Mouse (Mus musculus) liver, postnatal 0 days (tissue): ENCODE data around the gene Ltb. TPM values are rescaled to one million over a fixed set of nuclear protein-coding genes. Genes with fewer than 3 reads are reported as not detected.
A peak's percentile ranks its signal among the peaks of the same experiment; 100 is the strongest.

Experiments used
- ATAC-seq: fragments of 200-750 bp; cut with Nextera tagmentation; 2 replicates; pipeline ENCODE4 v1.8.0; 2017; ENCODE audit warnings: mild to moderate bottlenecking, moderate library complexity
- DNase-seq: peaks from one replicate; pipeline ENCODE4 v3.0.0-alpha.2; 2016
- H3K27ac ChIP-seq: fragments of 300-500 bp; sonication (generic); 2 replicates; pipeline ENCODE4 v1.5.1; 2014; ENCODE audit warnings: antibody characterized with exemption, moderate library complexity, mild to moderate bottlenecking, low read depth
- H3K27me3 ChIP-seq: fragments of 300-500 bp; sonication (generic); 2 replicates; pipeline ENCODE4 v1.6.1; 2014; ENCODE audit warnings: low read length, control low read depth, mixed read lengths; ENCODE audit not compliant: insufficient read depth
- H3K36me3 ChIP-seq: fragments of 300-500 bp; sonication (generic); replicated peaks from 2 replicates; pipeline ENCODE4 v1.6.1; 2014; ENCODE audit warnings: mild to moderate bottlenecking, control low read depth, low read length, moderate library complexity, mixed read lengths; ENCODE audit not compliant: insufficient read depth
- H3K4me1 ChIP-seq: fragments of 300-500 bp; sonication (generic); 2 replicates; pipeline ENCODE4 v1.6.1; 2014; ENCODE audit warnings: antibody characterized with exemption, mild to moderate bottlenecking, control low read depth; ENCODE audit not compliant: insufficient read depth
- H3K4me2 ChIP-seq: fragments of 300-500 bp; sonication (generic); 2 replicates; pipeline ENCODE4 v1.6.1; 2014; ENCODE audit warnings: low read depth, mild to moderate bottlenecking, low read length, moderate library complexity, mixed read lengths
- H3K4me3 ChIP-seq: fragments of 300-500 bp; sonication (generic); 2 replicates; pipeline ENCODE4 v1.5.1; 2014; ENCODE audit warnings: low read depth, low read length
- H3K9ac ChIP-seq: fragments of 300-500 bp; sonication (generic); replicated peaks from 2 replicates; pipeline ENCODE4 v1.6.1; 2014; ENCODE audit warnings: mild to moderate bottlenecking, moderate library complexity
- H3K9me3 ChIP-seq: fragments of 300-500 bp; sonication (generic); 2 replicates; pipeline ENCODE4 v1.6.1; 2016; ENCODE audit warnings: mild to moderate bottlenecking, control low read depth, low read length, mixed read lengths
- CTCF ChIP-seq: sonication (generic); IDR thresholded peaks from 2 replicates; pipeline ENCODE4 v1.5.1; 2016; ENCODE audit warnings: antibody characterized with exemption, low read depth
- EP300 ChIP-seq: IDR thresholded peaks from 2 replicates; pipeline ENCODE4 v1.6.1; 2016; ENCODE audit warnings: antibody characterized with exemption, low read depth, mild to moderate bottlenecking
- WGBS: fragments of 180-500 bp; shearing (Covaris S2); extraction: QIAGEN DNeasy Blood & Tissue Kit; methylation state at CpG from one replicate; pipeline ENCODE4 v1.1.7; 2014; ENCODE audit not compliant: insufficient replicate concordance; 5-methylcytosine and 5-hydroxymethylcytosine counted together
- polyA plus RNA-seq: library from polyadenylated mRNA; unstranded; fragments of >200 nt; fragmentation: Nextera tagmentation; extraction: Ambion mirVana; gene quantifications from 2 replicates; pipeline ENCODE4 v1.2.1, GENCODE M21; 2015

Gene Ltb
- polyA plus RNA-seq, 1 experiment from 2014 or later = 5.3 TPM

DNA sequence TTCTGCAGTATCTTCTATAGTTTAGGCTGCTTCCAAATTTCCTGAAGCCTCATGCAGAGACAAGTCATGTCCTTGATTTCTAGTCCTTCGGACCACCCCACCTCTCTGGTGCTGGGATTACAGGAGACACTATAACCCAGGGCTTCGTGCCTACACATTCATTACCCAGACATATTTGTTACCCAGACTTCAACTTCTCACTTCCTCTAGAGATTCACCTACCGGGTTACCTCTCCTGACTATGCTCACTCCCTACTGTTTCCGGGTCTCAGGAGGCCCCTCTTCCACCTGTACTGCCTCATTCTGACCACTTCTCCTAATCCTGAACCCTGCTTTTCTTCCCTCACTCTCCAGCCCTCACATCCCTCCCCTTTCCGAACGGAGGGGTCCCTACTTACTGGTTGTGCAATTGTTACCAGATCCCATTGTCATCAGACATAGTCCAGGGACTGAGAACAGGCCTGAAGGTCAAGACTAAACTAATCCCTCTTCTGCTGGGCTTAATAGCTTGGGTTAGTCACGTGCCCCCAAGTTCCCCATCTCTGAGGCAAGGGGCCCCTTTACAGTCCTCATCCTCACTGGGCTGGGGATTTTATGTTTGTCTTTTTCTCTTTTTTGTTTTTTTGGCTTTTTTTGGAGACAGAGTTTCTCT, 6.2 kb upstream of the Ltb start, which contains the start of gene Lst1:
TSS of gene Lst1 (minus strand) at position 481 of the 652 bp plus-strand sequence.
- H3K27me3 ChIP-seq = no peaks in the 10 kb centered on the region

DNA sequence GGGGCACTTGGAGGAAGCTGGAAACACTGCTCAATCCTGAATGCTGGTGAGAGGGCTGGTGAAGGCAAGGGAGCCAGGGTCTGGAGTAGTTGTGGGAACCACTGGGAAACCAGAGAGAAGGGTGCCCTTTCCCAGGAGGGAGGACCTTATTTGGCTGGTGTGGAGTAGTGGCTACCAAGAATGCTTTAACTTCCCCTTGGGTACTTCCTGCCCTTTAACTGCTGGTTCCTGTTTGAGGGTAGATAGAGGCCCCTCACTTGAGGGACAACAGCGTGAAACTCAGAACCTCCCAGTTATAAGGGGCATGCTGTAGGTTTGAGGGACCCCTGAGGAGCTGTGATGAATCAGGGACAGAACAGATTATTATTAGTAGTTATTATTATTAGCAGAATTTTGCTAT, 5.1 kb upstream of the Ltb start:
- H3K9me3 ChIP-seq = no peaks in the 10 kb centered on the region
- peak overlapping the region; percentile 91 for H3K27ac ChIP-seq
- 21% methylated on average over 1 of the region's 1 CpGs for WGBS
- DNase-seq = no peak
- ATAC-seq = no peak; the same call in 1 of the 2 replicates
- no peak overlapping the region for H3K4me3 ChIP-seq
- H3K4me2 ChIP-seq = peak overlapping the region; percentile 55
- no peaks in the 10 kb centered on the region for H3K27me3 ChIP-seq
- H3K9ac ChIP-seq = no peak overlapping the region
- H3K36me3 ChIP-seq = no peaks in the 10 kb centered on the region
- TF ChIP-seq EP300 = no peak
- no peak for TF ChIP-seq CTCF
- H3K4me1 ChIP-seq = peaks cover 17% of the 10 kb centered on the region

More for the DNA sequence above, 6.2 kb upstream of the Ltb start, which contains the start of gene Lst1:
- Histone ChIP-seq H3K27ac (peak within 1 kb of the TSS; percentile 91), H3K4me1 (peaks cover 16% of the 10 kb centered on the region), H3K4me3 (peak within 1 kb of the TSS; percentile 52; the same call in 1 of the 2 replicates), H3K9me3 (no peaks in the 10 kb centered on the region), H3K4me2 (peak within 1 kb of the TSS; percentile 75), H3K36me3 (no peaks in the 10 kb centered on the region), H3K9ac (no peak within 1 kb of the TSS)
- 41% methylated on average over 7 of the region's 7 CpGs for WGBS
- no peak for DNase-seq
- ATAC-seq = peak; percentile 35; the same call in 1 of the 2 replicates
- TF ChIP-seq CTCF (no peak), EP300 (no peak)

DNA sequence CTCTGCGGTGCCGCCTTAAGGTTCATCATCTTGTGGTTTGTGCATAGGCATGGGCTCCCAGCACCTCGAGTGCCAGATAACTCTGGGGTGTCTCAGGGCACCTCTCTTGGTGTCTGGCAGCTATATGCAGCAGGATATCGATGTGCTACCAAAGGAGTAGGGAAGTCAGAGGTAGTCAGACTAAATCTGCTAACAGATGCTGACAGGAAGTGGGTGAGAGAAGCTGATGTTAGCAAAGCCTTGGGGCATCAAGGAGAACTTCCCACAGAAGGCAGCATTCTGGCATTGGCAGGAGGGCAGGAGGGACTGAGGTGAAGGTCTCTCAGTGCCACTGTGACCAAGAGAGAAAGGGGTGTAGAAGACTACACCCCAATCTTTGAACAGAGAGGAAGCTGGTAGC, 4.1 kb upstream of the Ltb start:
- H3K4me2 ChIP-seq = peak overlapping the region; percentile 55
- H3K4me1 ChIP-seq = peaks cover 24% of the 10 kb centered on the region
- peak overlapping the region; percentile 91 for H3K27ac ChIP-seq
- no peaks in the 10 kb centered on the region for H3K36me3 ChIP-seq
- WGBS = 22% methylated on average over 4 of the region's 4 CpGs
- H3K9me3 ChIP-seq = no peaks in the 10 kb centered on the region
- H3K9ac ChIP-seq = no peak overlapping the region
- peaks cover 6% of the 10 kb centered on the region; the same call in 1 of the 2 replicates for H3K27me3 ChIP-seq
- DNase-seq (no peak), ATAC-seq (no peak)
- TF ChIP-seq EP300 = no peak
- no peak for TF ChIP-seq CTCF
- H3K4me3 ChIP-seq = no peak overlapping the region

DNA sequence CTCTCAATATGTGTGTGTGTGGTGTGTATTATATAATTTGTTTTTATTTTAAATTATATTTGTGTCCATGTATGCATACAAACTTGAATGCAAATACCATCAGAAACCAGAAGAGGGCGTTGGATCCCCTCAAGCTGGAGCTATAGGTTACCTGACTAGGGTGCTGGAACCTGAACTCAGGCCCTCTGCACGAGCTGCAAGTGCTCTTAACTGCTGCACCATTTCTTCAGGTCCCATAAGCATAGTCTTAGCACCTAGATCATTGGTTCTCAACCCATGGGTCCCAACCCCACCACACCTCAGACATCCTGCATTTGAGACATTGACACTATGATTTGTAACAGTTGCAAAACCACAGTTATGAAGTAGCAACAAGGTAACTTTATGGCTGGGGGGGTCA, 2.5 kb upstream of the Ltb start:
- Histone ChIP-seq H3K9ac (no peak overlapping the region), H3K27me3 (peaks cover 12% of the 10 kb centered on the region), H3K36me3 (no peaks in the 10 kb centered on the region), H3K4me1 (peaks cover 20% of the 10 kb centered on the region), H3K27ac (0 out of 2 replicates have a peak overlapping the region, but pooled peaks have one; percentile 24), H3K4me3 (no peak overlapping the region), H3K4me2 (no peak overlapping the region), H3K9me3 (no peaks in the 10 kb centered on the region)
- DNase-seq = no peak
- WGBS = 51% methylated on average over 2 of the region's 2 CpGs
- TF ChIP-seq CTCF (peak; percentile 25), EP300 (no peak)
- ATAC-seq = no peak

DNA sequence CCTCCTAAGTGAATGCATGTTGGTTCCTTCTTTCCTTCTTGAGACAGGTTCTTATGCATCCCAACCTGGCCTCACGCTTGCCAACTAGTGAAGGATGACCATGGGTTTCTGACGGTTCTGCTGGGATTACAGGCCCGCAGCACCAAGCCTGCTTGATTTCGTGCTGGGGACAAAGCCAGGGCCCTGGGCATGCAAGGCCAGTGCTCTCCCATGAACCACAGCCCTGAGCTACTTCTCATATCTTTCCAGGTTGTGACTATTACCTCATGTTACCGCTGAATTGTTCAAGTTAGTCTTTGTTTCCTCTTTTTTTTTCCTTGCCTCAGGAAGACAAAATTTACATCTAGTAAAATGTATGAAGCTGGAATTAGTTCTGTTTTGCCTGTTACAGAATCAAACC, 1.3 kb upstream of the Ltb start:
- DNase-seq = no peak
- H3K4me3 ChIP-seq = no peak overlapping the region
- WGBS = 52% methylated on average over 5 of the region's 5 CpGs
- no peaks in the 10 kb centered on the region for H3K36me3 ChIP-seq
- no peak for ATAC-seq
- H3K4me1 ChIP-seq = peaks cover 20% of the 10 kb centered on the region
- H3K27ac ChIP-seq = peak overlapping the region; percentile 75
- no peaks in the 10 kb centered on the region for H3K9me3 ChIP-seq
- no peak for TF ChIP-seq CTCF
- no peak for TF ChIP-seq EP300
- no peak overlapping the region for H3K9ac ChIP-seq
- H3K27me3 ChIP-seq = peaks cover 12% of the 10 kb centered on the region
- H3K4me2 ChIP-seq = no peak overlapping the region

DNA sequence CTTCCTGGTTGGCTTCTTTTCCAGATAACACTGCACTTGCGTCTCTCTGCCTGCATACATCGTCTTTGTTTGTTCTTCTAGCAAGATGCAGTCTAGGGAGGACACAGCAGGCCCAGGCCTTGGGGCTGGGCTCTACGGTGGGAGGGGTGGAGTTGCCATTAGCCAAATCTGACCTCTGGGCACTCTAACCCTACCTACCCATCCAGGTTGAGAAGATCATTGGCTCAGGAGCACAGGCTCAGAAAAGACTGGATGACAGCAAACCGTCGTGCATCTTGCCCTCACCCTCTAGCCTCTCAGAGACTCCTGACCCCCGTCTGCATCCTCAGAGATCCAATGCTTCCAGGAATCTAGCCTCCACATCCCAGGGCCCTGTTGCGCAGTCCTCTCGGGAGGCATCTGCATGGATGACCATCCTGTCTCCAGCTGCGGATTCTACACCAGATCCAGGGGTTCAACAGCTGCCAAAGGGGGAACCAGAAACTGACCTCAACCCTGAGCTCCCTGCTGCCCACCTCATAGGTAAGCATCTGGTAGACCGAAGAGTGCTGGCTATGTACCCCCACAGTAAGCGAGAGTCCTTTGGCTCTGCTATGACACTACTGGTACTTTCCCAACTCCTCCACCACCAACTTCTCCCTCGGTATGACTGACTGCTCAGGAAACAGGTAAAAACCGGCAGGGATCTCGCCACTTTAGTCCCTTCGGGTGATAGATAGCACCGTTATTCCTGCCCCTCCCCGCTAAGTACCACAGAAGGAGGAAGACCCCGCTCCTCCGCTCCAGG, 798 bp downstream of the Ltb start:
- Histone ChIP-seq H3K9ac (peak overlapping the region; percentile 35), H3K4me1 (peaks cover 16% of the 10 kb centered on the region), H3K9me3 (no peaks in the 10 kb centered on the region), H3K27me3 (peaks cover 13% of the 10 kb centered on the region), H3K4me2 (peak overlapping the region; percentile 80), H3K36me3 (no peaks in the 10 kb centered on the region; the same call in 1 of the 2 replicates), H3K4me3 (peak overlapping the region; percentile 44), H3K27ac (peak overlapping the region; percentile 78)
- 34% methylated on average over 19 of the region's 19 CpGs for WGBS
- peak; percentile 27; the same call in 1 of the 2 replicates for ATAC-seq
- DNase-seq = no peak
- TF ChIP-seq EP300 = no peak
- TF ChIP-seq CTCF = no peak
